Mouse (Mus musculus) spleen, postnatal 14 days (tissue): ENCODE results near the gene Gys2.

ENCODE experiments used
- DNase-seq, 2 experiments: peaks; one replicate each; pipeline ENCODE4 v3.0.0; 2021 to 2022; ENCODE audit warnings: low spot score in 2 of 2

The Gys2 gene

DNA sequence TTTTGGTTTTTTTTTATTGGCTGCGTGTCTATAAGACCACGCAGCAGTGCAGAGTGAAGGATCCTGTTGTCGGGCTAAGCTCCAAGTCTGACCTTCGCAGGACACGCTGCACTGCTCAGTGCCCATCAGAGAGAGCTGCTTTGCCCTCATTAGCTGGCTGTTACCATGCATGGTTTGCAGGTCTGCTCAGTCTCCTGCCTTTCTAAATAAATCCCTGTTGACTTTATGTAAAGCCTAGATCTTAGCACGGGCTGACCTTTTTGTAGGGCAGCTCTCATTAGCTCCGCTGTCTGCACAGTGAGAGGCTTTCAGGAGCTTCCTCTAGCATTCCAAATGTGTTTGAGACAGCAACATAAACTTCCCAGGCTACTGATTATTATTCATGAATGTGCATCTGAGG lies 14.9 kb downstream of the Gys2 start:
- DNase-seq: no peak

DNA sequence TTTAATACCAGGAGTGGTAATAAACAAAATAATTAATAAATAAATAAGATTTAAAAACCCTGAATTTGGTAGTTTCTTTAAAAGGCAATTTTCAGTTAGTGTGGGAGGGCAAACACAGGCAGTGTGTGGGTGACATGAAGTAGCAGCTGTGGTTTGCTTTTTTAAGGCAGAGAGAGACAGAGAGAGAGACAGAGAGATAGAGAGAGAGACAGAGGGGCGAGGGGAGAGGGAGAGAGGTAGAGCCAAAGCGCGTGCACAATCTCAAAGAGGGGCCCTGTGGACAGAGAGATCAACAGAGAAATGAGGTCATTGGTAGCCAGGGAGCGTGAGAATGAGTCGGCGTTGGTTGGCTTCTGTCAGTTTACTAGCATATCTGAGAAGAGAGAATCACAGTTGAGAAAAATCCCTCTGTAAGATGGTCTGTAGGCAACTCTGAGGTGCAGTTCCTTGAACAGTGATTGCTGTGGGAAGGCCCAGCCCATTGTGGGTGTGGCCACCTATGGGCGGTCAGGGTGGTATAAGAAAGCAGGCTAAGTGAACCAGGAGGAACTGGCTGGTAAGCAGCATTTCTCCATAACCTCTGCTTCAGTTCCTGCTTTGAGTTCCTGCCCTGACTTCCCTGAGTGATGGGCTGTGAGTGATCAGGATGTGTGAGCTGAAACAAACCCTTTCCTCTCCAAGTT lies 17.5 kb downstream of the Gys2 start:
- no peak for DNase-seq

- DNase-seq: no peak
These were observed 19.6 kb downstream of the Gys2 start for GRCm38 (mm10) chr6:142453311-142453710.

DNA sequence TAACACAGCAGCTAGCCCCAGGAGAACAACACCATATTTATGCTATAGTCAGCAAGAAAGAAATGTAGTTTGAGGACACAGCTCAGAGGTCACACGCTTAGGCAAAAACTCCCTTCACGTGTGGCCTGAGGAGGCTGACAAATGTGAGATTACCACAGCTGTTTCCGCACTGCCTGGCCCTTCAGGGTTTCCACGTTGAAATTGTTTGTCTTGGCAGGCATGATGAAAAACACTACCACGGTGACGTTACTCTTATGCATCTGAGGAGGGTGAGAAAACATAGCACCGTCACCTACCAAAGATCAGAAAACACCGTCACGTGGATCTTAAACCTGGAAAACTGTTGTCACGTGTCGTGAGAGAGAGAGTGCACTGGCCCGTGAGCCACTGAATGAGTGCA lies 21.5 kb downstream of the Gys2 start:
- DNase-seq: no peak

- no peak for DNase-seq
These were observed 43.8 kb downstream of the Gys2 start for GRCm38 (mm10) chr6:142429072-142429471.

DNA sequence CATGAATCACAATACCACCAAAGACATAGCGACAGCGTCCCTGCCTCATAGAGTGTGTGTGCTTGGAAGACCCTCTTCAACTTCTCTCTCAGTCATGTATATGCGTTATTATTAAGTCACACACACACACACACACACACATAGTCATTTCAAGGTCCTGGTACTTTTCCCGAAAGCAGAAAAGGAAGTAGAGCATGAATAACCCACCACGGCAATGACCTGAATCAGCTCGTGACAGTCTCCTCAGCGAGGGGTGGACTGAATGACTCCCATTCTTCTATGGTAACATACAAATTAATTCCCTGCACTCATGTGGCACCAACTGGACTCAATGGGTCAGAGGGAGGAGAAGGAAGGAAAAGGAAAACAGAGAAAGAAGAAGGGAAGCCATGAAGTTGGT lies 47.9 kb downstream of the Gys2 start:
- DNase-seq: no peak

DNA sequence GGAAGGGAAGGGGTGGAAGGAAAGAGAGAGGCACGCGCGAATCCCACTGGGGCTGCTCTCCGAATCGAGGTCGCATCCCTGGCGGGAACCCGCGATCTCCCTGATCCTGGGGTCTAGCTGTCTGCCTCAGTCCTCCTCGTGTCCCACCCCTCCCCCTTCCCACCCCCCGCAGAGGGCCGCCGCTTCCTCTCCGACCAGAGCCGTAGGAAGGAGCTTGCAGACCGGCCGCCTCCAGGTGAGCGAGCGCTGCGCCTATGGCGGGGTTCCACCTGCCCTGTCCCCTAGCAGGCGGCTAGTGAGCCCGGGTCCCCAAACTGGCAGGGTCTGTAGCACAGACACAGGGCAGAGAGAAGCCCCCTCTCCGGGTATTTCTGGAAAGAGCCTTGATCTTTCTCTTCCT lies 58.3 kb downstream of the Gys2 start:
- DNase-seq: no peak

- DNase-seq: no peak
These were observed 59.1 kb downstream of the Gys2 start for GRCm38 (mm10) chr6:142413845-142414244.

GRCm38 (mm10) chr6:142412906-142413491 lies 59.9 kb downstream of the Gys2 start, which contains the start of gene Spx:
Gene Spx, plus strand, starts transcription at chr6:142413441.
- no peak for DNase-seq

GRCm38 (mm10) chr6:142411140-142411539 lies 61.8 kb downstream of the Gys2 start:
- DNase-seq: no peak

DNA sequence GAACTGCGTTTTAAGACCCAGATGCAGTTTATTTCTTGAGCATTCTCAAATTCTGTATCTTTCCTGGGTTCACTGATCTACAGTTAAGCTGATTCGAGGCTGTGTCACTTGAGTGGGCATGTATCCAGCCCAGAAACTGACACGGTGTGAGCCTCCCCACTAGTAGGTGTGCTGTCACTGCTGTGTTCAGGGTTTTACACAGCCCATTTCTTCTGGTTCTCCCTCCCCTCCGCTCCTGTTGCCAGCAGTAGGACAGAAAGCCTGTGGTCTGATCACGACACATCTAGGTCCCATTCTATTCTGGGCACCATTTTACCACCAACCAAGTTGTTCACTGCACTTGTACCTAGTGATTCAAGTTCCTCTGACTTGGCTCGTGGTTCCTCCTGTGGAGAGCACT lies 77.2 kb downstream of the Gys2 start:
- DNase-seq: no peak

DNA sequence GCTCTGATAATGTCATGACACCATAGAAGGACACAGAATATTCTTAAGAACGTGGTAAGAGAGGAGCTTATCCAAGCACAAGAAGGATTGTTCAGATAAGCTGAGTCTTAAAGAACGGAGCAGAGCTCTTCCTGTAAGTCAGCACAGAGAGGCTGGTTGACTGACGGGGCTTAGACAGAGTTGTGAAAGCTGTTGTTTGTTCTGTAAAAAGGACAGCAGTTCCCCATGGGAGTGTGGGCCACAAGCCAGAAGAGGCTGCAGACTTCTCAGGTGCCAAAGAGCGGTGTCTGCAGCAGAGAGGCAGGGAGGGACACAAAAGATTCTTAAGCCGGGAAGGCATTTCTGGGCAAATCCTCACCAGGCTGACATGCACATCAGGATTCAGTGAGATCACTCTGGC lies 78.2 kb downstream of the Gys2 start:
- no peak for DNase-seq

DNA sequence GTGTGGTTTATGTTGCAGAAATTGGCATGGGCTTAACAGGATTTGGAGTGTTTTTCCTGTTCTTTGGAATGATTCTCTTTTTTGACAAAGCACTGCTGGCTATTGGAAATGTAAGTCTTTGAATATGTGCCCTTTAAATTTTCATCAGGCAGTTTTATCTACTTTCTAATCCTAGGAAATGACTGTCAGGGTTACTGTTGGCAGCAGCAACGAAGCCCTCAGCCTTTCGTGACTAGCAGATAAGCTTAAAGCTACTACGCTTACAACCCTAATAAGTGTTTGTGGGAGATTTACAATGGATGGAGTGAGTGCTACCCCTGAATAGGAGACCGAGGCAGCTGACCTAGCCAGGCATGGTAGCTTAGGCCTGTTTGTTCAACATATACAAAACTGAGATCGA lies 80.6 kb downstream of the Gys2 start:
- no peak for DNase-seq

GRCm38 (mm10) chr6:142389101-142389500 lies 83.8 kb downstream of the Gys2 start:
- DNase-seq: no peak

DNA sequence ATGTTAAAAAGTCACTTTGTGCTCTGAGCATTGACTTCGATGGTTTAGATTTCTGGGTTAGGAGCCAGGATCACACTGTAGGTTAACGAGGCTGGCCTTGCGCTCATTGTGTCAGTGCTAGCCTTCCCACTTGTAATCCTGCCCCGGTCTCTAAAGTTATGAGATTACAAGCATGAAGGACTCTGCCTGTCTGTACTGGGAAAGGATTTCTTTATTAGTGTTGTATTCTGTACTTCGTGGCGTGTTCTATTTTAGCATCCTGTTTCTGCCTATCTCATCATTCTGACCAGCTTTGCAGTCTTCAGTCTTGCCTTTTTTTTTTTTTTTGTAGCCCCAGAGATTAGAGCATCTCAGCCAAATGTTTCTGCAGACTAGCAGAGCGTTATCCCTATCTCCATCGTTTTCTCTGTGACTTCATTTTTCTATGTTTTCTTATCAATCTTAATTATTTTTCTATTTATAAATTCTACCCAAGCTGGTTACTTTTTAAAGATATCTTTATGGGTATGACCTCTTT lies 85.1 kb downstream of the Gys2 start:
- no peak for DNase-seq

- peak; percentile 94 to 95 for DNase-seq
These were observed 85.7 kb downstream of the Gys2 start, which contains the start of the genes Recql and Golt1b for GRCm38 (mm10) chr6:142387011-142387754. Gene Recql, minus strand, starts transcription at chr6:142387087. Gene Golt1b, plus strand, starts transcription at chr6:142387221.

DNA sequence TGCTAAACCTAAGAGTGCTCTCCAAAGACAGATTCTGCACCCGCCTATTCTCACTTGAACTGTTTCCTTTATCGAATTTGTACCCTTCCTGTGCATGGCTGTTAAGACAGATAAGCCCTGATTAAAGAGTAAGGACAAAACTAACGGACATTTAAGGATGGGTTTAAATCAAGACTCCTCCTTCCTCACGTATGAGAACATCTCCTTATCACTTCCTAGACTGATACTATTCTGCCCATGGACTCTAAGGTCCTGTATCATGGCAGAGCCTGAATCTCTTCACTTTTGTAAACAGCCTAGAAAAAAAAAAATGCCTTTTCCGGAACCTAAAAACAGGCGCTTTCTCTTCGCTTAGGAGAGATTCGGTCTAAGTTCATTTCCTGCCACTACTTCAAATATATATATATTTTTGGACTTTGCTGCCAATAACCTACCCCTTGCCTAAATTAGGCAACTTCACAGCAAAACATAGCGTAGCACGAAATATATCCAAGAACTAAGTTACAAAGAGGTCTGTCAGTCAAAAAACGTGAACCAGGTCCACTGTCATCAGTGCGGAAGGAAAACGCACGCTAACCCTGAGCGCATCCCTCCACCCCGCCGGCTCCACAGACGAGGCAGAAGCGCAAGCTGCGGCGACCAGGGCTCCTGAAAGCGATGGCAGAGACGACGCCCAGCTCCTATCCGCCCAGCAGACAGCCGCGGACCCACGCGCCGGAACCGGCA lies 86.5 kb downstream of the Gys2 start:
- no peak for DNase-seq

DNA sequence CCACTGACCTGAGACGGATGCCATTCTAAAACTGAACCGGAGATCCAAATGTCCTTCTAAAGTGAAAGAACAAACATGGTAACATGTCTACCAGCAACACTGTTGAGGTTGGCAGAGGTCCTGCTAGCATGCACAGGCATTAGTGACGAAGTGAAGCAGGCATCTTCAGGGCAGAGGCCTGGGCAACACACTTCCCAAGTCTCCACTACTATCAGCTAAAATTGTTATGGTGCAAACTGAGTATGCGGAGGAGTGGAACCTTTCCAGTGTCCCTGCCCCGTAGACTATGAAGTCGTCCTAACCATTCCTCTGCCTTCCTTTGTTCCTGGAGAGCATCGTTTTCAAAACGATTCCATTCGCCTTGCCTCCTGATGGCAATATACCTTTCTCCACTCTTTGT lies 88.4 kb downstream of the Gys2 start:
- DNase-seq: no peak

DNA sequence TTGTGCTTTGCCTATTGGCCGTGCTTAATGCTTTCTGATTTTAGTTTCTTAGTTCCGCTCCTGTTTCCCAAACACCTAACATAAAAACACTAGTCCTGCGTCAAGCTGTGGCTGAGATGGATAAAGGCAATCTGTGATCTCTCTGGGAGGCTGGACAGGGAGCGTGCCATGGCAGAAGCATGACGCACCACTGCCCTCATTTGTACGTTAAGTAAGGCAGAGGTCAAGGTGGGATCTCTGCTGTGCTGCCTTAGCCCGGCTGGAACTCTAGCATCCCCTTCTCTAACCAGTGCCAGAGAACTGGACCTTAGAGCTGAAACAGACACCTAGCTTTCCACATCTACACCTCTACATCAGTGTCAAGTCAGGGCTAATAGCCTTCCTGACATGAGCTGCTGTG lies 91.3 kb downstream of the Gys2 start:
- no peak for DNase-seq

DNA sequence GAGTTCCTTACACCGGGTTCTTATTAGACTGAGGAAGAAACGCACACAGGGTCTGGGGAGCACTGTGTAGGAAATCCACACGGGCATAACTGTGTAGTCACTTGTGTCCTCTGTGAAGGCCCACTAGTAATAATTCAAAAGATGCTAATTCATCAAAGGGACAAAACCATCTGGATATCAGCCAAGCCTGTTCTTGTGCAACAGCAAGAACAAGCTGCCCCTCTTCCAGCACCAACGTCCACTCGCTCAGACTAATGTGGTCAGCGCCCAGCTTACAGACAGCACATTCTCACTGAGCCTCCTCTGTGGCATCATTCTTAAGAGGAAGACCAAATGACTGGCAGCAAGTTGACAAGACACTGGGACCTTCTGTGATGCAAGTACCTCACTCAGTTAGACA lies 92.9 kb downstream of the Gys2 start:
- no peak for DNase-seq

GRCm38 (mm10) chr6:142378576-142379330 lies 94.2 kb downstream of the Gys2 start:
- DNase-seq: no peak
